Mouse (Mus musculus) right cerebral cortex, adult 2 months (tissue): Measurements from ENCODE around the gene Myh3.
A peak's percentile ranks its signal among the peaks of the same experiment; 100 is the strongest.

ENCODE experiments used
- DNase-seq, 2 experiments: peaks; one replicate each; pipeline ENCODE4 v3.0.0; 2021 to 2022; ENCODE audit warnings: low spot score in 2 of 2

Myh3 gene

GRCm38 (mm10) chr11:67104714-67105113 lies 26.6 kb downstream of the Myh3 start:
- no peak for DNase-seq

DNA sequence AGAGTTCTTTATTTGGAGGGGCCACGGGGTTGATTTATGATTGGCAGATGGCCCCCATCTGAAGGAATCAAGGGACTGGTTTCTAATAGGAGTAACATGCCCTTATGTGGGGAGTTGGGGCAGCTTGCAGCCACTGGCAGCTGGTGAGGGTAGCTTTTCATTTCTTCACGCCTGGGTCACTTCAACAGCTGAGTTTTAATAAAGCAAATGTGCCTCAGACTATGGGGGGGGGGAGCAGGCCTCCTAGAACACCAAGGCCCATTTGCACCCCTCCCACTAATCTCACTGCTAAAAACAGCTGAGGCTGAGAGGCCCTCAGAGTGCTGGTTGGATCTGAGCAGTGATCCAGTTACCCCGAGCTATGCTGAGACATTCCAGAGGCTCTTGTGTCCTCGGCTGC lies 27.6 kb downstream of the Myh3 start:
- DNase-seq = no peak

GRCm38 (mm10) chr11:67106973-67107372 lies 28.9 kb downstream of the Myh3 start:
- no peak for DNase-seq

- peak; percentile 91 to 92 for DNase-seq
Observed at GRCm38 (mm10) chr11:67110168-67110948, 32.3 kb downstream of the Myh3 start.

DNA sequence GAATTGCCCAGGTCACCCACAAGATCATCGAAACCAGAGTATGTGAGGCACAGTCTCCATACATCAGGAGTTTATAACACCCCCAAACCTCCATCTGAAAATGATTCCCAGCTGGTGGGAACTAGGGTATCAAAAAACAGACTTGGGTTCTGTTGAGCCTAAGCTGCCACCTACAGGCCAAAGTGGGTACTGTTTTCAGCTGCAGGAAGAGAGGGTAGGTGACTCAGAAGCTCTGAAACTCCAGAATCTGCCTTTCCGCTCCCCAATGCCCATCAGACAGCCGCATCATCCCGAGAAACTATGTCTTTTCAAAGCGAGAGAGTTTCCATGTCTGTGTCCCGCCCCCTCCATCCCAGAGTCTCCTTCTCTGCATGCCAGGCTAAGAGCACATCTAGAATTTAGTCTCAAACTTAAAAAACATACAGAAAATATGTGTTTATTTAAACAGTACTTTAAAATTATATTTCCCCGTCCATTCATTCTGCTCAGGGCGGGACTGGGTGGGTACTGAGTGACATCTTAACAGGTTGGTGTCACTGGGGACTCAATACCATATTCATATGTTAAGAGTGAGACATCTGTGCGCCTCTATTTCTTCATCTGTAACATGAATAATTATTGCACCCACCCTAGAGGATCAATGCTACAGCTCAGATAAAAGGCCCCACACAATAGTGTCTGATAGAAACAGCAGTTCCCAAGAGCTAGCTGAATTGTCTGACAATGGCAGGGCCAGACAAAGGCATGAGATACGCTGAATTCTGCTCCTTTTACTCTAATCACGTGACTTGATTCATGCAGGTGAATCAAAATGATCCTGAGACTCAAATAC lies 34.1 kb downstream of the Myh3 start:
- DNase-seq = peak; percentile 75 to 78

- peak; percentile 84 to 91 for DNase-seq
Observed at GRCm38 (mm10) chr11:67112851-67113202, 34.7 kb downstream of the Myh3 start.

DNA sequence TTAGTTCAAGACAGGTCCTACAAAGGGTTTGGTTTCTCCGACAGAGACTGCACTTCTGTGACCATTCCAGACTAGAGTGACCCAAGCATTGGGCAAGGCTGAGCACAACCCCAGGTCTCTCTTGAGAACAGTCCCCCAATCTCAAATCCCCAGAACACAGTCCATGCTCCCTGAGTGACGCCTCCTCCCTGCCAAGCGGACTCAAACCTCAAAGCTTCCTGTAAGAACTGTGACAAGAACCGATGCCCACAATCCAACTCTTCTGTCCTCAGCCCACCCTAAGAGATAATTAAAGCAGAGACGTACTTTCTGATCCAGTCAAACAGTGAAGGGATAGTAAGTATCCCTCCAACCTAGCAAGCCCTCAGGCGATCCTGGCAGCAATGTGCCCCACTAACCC lies 35.3 kb downstream of the Myh3 start:
- no peak for DNase-seq

- no peak for DNase-seq
Observed at GRCm38 (mm10) chr11:67114261-67114660, 36.2 kb downstream of the Myh3 start.

- DNase-seq = no peak
Observed at GRCm38 (mm10) chr11:67114901-67115300, 36.8 kb downstream of the Myh3 start.

- DNase-seq = no peak
Observed at GRCm38 (mm10) chr11:67116725-67117124, 38.6 kb downstream of the Myh3 start.

- no peak for DNase-seq
Observed at GRCm38 (mm10) chr11:67119539-67120070, 41.5 kb downstream of the Myh3 start.

DNA sequence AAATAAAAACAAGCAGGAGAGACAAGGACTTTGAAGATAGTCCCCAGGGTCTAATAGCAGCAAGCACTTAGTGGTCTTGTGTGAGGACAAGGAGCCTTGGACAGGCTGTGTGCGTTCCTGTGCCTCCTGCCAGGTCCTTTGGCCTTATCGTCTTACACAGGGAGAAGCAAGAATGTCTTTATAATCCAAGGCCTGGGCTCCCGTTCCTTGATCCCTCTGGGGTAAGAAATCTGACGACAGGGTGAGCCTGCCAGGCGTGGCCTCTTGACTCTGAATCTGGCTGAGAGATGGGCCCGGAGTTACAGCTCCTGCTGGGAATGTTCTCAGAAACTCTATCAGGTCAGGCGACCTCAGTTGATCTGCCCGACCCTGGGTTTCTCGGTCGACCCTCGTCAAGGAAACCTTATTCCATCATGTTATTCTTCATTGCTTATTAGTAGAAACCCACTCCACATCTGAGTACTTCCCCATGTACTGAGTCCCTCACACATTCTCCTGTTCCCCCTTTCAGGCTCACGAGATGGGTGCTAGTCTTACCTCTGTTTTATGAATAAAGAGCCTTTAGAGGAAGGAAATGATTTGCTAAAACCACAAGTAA lies 42.7 kb downstream of the Myh3 start:
- no peak for DNase-seq

DNA sequence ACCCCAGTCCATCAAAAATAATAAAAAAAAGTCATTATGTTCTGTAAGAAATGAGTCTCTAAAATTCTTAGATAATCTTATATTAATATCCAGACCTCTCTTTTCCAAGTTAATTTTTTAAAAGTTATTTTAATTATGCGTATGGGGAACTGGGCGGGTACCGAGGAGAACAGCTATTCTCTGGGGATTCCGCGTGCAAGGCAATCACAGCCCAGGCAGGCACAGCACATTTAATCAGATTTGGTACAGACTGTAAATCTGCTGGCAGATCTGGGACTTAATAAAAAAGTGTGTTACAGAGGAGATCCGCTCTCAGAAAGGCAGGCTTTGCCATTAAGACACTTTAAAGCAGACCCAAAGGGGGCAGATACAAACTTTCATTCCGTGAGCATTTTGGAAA lies 46.8 kb downstream of the Myh3 start:
- DNase-seq = no peak

GRCm38 (mm10) chr11:67125361-67125760 lies 47.3 kb downstream of the Myh3 start:
- peak; percentile 66 to 75 for DNase-seq

DNA sequence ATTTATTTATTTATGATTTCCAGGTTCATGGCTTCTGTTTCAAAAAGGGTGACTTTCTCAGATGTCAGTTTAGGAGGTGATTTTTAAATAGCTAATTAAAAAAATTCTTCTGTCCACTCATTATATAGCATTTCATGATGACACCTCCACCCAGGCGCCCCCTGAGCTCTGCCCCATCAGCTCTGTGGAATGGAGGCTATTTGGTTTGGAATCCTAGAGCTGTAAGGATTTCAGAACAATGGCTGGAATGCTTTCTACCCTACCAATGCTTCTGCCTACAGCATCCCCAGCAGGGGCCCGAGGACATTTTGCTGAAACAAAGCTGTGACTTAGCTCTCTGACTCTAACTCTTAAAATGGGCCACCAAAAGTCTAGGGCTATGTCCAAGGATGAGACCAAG lies 55.4 kb downstream of the Myh3 start:
- no peak for DNase-seq

DNA sequence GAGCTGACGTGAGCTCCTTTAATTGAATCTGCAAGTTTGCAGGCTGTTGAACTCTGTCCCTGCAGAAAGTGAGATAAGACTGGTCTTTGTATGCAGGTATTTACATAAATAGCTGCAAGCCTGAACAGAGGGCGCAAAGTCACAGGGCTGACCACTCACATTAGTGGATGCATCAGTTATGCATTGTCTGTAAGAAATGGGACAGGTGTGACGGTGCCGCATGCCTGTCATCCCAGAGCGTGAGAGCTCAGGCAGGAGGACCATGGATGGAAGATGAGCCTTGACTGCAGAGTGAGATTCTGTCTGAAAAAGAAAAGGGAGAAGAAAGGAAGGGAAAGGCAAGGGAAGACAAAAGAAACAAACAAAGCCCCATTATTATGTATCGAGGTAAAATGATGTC lies 56.6 kb downstream of the Myh3 start:
- DNase-seq = no peak

GRCm38 (mm10) chr11:67135532-67135931 lies 57.4 kb downstream of the Myh3 start:
- DNase-seq = no peak

DNA sequence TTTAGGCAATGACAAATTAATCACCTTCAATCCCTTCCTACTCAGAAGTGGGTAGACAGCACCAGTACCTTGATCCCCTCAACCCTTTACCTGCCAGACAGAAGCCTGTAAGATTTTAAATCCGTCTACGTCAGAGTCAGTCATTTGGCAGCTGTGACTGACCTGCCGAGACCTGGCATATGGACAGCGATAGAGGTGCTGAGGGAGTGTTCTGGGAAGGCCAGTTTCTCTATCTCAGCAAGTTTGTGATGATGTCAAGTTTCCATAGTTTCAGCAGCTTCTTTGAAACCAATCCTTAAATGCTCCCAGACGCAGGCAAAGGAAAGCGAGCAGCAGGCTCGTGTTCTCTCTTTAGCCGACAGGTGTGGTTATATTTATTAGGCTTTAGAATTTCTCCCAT lies 61.5 kb downstream of the Myh3 start:
- DNase-seq = no peak

DNA sequence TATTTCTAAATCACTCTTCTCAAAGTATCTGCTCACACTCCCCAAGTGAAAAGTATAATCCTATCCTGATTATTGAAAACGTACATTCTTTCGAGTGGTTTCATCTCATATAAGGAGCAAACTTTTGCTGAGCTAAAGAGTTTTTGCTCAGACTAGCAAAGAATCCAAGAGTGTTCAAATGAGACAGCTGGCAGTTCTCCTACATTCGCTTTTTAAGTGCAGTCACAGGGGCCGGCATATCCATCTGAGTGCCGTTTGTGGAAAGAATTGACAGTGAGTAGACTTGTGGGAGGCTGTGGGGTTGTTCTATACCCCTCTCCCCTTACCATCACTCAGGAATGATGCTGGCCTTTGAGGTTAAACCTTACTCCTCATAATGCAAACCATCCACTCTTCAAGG lies 62.1 kb downstream of the Myh3 start:
- DNase-seq = no peak

DNA sequence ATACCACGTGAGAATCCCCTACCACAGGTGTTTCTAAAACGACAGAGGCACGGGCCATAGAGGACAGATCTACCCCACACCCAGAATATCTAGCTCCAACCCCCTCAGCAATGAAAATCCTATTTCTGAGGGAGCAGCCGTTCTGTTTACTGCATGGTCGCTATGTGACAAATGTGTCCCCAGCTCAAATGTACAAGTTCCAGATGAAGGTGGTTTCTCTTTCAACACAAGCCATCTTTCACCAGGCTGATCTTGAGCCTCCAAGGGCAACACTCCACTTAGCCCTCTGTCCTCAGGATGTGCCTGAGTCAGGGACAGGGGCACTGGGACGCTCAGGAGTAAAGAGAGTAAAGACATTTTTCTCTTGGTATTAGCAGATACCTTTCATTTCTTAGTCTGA lies 62.9 kb downstream of the Myh3 start:
- DNase-seq = no peak

DNA sequence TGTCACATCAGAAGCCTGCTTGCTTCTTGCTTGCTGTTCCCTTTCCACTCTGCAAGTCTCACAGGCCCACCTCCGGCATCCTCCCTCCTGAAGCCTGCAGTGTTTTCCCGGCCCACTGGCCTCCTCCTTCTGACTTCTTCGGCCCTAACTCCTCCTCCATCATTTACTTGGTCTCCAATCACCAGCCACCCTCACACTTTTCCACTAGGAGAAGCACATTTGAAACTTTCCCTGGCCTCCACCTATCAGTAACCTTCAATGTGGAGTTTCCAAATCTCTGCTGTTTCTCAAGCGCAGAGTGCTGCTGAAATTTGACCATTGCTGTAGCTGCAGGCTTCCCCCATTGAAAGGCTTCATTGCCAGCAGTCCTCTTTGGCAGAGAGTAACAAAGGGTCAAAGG lies 63.9 kb downstream of the Myh3 start:
- no peak for DNase-seq

DNA sequence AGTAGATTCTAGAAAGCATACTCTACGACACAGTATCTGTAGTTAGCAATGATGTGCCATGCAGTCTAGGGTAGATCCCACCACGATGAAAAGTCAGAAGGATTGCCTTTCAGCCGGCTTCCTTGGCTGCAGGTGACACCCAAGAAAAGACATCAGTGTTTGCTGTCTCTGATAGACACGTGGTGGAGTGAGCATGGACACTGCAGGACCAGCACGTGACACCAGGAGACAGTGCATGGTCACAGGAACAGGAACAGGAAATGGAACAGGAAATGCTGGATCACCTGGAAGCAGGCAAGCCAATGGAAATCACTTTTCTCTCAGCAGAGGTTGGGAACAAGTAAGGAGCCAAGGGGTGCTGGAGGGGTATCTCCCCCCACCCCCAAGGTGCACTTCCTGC lies 65.0 kb downstream of the Myh3 start:
- DNase-seq = no peak
